Mouse (Mus musculus): Measurements from ENCODE around the gene 5730455P16Rik. TPM values are rescaled to one million over a fixed set of nuclear protein-coding genes. Genes with fewer than 3 reads are reported as not detected.
"Not testable (repeated sequence)": the region's sequence is repeated elsewhere in the genome, so short reads cannot be mapped to it uniquely, and the experiment has no call there.

Gene 5730455P16Rik
- total RNA-seq (2021) = 12.7 and 20.4 TPM in 2 replicates
- long read RNA-seq, experiment 1, full-length matches to known transcripts = 7 of 10 reads
- long read RNA-seq, experiment 1, partial matches to known transcripts = 2 of 10 reads
- long read RNA-seq, experiment 1, other reads (novel, unspliced or antisense) = 1 of 10 reads
- long read RNA-seq, experiment 2, full-length matches to known transcripts = 4 of 7 reads
- long read RNA-seq, experiment 2, partial matches to known transcripts = 0 of 7 reads
- long read RNA-seq, experiment 2, other reads (novel, unspliced or antisense) = 3 of 7 reads

- peak; percentile 94 for DNase-seq
These were observed at the start of gene 5730455P16Rik for GRCm38 (mm10) chr11:80377712-80378451. Gene 5730455P16Rik (minus strand): TSS chr11:80378034.

DNA sequence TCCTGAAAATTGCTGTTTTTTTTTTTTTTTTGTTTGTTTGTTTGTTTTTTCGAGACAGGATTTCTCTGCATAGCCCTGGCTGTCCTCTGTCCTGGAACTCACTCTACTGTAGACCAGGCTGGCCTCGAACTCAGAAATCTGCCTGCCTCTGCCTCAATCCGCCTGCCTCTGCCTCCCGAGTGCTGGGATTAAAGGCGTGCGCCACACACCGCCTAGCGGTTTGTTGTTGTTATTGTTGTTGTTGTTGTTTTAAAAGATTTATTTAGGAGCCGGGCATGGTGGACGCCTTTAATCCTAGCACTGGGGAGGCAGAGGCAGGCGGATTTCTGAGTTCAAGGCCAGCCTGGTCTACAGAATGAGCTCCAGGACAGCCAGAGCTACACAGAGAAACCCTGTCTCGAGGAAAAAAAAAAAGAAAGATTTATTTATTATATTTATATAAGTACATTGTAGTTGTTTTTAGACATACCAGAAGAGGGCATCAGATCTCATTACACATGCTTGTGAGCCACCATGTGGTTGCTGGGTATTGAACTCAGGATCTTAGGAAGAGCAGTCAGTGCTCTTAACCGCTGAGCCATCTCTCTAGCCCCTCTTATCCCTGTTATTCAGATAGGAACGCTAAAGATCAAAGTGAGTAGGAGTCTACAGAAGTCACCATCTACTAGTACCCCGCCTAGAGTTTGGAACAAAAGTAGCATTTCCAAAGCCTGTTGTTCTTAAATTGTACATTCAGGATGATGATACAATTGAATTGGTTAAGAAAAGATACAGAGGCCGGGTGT lies 48.4 kb upstream of the 5730455P16Rik start:
- DNase-seq = not testable (repeated sequence)

DNA sequence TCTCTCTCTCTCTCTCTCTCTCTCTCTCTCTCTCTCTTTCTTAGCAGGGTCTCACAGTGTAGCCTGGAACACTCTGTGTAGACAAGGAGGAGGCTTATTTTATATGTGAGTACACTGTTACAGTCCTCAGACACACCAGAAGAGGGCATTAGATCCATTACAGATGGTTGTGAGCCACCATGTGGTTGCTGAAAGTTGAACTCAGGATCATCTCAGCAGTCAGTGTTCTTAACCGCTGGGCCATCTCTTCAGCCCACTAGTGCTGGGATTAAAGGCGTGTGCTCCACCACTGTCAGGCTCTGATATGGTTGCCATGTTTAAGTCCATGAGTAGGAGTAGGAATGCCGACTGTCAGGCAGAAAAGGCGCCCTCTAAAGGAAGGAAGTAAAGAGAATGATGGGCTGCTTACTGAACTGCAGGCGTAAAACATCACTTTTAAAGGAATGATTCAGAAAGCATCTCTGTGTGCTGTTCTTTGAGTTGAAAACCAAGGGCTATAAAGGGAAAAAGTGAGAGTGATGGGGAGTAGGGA lies 47.5 kb upstream of the 5730455P16Rik start:
- DNase-seq = no peak

- no peak for DNase-seq
These were observed 46.9 kb upstream of the 5730455P16Rik start for GRCm38 (mm10) chr11:80424691-80425090.

- DNase-seq = no peak
These were observed 43.7 kb upstream of the 5730455P16Rik start for GRCm38 (mm10) chr11:80421421-80422047.

DNA sequence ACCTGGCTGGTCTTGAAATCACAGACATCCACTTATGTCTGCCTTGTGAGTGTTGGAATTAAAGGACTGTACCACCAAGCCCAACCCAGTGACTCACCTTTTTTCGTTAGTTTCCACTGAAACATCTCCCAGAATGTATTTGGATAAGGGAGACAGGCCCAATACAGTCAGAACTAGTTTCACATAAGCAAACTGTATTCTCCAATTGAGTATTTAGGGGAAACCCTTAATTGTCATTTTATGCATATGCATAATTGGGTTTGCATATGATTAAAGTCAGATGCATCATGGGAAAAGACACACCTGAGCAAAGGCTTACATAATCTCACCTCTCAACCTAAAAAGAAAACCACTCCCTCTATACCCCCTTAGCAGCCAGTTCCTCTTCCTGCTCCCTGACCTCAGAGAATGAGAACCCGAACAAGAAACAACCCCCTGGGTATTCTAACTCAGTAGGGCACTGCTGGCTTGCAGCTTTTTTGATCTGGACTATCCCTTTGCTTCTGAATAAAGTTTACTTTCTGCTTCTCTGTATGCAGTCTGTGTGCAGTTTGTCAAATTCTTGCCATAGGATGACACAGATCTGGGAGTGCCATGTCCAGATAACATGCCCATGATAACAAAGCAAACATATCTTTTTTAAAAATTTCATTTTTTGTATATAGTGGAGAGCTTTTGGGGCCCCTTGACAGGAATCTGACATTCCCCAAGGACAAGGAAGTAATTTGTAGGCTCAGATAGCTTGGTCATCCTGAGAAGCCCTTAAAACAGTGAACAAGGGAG lies 42.6 kb upstream of the 5730455P16Rik start:
- no peak for DNase-seq

GRCm38 (mm10) chr11:80419743-80420142 lies 41.9 kb upstream of the 5730455P16Rik start:
- DNase-seq = no peak

- no peak for DNase-seq
These were observed 39.3 kb upstream of the 5730455P16Rik start for GRCm38 (mm10) chr11:80417085-80417484.

DNA sequence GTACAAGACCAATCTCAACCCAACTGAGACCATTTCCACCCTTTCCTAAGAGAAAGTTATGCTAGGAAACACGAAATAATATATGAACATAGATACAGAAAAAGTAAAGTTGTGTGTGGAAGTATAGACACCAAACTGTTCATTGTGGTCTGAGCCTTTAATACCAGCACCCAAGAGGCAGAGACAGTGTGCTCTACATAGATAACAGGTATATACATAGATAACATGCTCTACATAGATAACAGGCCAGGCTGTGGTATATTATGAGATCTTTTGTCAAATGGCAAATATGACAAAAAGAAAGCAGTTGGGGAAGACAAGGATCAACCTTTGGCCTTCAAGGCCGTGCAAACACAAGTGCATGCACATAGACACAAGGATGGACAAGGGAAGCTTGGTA lies 32.5 kb upstream of the 5730455P16Rik start:
- DNase-seq = no peak

DNA sequence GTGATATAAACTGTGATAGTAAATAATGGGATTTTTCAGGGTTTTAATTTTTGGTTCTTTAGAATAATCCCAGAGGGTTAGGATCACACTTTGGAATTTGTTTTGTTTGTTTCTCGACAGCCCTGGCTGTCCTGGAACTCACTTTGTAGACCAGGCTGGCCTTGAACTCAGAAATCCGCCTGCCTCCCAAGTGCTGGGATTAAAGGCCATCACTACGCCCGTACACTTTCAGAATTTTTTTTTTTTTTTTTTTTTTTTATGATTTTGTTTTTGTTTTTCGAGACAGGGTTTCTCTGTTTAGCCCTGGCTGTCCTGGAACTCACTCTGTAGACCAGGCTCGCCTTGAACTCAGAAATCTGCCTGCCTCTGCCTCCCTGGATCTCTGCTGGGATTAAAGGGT lies 30.0 kb upstream of the 5730455P16Rik start:
- not testable (repeated sequence) for DNase-seq

- DNase-seq = no peak
These were observed 18.8 kb upstream of the 5730455P16Rik start for GRCm38 (mm10) chr11:80396617-80397016.

DNA sequence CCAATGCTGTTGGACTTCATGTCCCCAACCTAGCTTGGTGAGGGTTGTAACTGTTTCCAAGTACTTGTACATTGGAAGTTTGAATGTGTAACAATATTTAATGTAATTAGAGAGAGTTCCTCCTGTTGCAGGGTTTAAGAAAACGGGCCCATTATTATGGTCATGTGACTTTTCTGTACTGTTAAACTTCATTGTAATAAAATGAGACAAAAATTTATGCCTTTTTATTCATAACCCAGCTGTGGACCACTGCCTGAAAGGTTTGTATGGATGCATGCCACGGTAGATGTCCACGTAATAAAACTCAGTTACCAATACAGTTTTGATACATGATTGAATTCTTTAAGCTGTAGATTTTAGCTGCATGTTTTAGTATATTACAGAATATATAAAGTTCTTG lies 18.1 kb upstream of the 5730455P16Rik start:
- DNase-seq = no peak

DNA sequence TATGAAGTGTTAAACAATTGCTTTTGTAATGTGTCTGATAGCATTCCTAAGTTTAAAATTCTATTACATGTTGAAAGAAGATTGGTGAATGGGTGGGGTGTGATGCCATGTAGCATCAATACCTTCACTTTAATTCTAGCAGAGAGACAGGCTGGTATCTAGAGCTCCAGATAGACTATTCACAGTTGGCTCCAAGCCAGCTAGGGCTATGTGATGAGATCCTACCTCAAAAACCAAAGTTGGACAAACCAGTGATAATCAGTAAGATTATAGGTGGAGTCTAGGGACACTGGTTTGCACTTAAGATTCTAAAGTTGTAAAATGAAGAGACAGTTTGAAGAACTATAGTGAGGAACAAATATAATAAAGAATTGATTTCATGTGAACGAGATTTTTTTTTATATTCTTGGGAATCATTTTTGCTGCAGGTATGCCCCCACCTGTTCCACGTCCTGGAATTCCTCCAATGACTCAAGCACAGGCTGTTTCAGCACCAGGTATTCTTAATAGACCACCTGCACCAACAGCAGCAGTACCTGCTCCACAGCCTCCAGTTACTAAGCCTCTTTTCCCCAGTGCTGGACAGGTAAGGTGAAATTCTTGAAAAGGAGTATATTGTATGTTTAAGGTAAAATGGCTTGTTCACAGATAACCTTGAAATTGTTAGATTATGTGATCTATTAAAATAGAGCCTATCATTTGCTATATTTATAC lies 13.7 kb upstream of the 5730455P16Rik start:
- DNase-seq = no peak

DNA sequence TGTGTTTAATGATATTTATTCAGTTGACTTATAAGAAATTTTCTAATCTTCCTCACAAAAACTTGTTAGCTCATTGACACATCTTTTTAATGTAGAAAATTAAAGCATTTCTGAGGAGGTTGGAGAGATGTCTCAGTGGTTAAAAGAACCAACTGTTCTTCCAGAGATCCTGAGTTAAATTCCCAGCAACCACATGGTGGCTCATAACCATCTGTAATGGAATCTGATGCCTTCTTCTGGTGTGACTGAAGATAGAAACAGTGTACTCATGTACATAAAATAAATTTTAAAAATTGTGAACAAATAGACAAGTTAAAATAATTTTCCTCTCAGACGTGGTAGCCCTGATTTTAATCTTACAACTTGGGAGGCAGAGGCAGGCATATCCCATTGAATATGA lies 12.1 kb upstream of the 5730455P16Rik start:
- DNase-seq = no peak

DNA sequence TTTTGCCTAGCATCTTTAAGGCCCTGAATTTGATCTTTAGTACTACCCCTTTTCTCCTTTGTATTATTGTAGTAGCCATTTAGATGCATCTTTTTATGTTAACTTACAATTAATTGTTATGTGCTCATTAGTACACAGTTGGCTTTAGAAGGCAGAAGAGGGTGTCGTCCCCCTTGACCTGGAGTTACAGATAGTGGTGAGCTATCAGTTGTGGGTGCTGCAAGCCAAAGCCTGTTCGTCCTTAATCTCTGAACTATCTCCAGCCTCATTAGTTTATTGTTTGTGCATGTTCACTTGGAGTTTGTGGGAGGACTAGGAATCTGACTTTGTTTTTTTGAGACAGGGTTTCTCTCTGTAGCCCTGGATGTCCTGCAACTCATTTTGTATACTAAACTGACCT lies 9.0 kb upstream of the 5730455P16Rik start:
- DNase-seq = no peak

DNA sequence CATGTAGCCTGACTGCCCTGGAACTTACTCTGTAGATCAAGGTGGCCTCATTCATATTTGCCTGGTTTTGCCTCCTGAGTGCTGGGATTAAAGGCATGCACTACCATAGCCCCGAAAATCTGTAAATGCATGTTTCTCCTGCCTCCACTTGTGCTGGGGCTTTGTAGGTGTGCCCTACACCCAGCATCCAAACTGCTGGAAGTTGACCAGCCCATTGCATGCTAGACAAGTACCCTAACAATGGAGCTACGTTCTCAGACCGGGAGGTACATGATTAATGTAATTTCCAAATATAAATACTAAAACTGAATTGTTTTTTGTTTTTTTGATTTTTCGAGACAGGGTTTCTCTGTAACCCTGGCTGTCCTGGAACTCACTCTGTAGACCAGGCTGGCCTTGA lies 7.2 kb upstream of the 5730455P16Rik start:
- no peak for DNase-seq

- no peak for DNase-seq
These were observed 6.6 kb upstream of the 5730455P16Rik start for GRCm38 (mm10) chr11:80384461-80384860.

DNA sequence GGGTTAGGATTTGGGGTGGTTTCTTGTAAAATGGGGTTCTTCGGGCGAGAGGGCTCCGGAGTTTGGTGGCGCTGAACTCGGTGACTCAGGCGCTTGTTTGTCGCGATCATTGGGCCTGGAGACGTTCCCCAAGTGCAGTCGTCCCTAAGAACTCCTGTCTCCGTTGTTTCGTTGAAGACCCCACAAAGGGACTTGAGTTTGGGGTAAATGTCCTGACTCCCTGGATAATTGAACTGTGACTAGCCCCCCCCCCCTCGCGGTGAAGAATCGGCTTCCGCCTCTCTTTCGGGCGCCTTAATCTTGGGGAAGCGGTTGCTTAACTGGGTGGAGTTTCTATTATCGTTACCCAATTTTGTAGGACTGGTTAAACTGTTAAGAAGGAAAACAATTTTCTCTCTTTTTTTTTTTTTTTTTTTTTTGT lies 5.8 kb upstream of the 5730455P16Rik start:
- DNase-seq = peak; percentile 56

GRCm38 (mm10) chr11:80383019-80383625 lies 5.3 kb upstream of the 5730455P16Rik start, which contains the start of gene Zfp207:
Gene Zfp207 (plus strand): TSS chr11:80383279.
- peak; percentile 99 for DNase-seq

DNA sequence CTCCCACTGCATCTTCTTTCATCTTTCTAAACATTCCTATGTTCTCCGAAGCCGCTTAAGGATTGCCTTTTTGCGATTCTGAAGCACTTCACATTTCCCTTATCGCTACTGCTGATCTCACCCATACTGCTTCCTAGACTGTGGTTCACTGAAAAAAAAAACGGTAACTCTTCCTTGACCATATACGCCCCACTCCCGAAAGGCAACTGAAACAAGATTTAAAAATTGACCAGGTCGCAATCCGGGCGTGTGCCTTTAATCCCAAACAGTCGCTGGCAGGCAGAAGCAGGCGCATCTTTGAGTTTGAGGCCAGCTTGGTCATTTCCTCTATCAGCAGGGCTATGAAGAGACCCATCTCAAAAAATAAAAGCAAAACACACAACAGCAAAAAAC lies 4.8 kb upstream of the 5730455P16Rik start:
- DNase-seq = peak; percentile 50
